14 mouse cellular contexts compared by ENCODE assay signal in the genomic region with DNA sequence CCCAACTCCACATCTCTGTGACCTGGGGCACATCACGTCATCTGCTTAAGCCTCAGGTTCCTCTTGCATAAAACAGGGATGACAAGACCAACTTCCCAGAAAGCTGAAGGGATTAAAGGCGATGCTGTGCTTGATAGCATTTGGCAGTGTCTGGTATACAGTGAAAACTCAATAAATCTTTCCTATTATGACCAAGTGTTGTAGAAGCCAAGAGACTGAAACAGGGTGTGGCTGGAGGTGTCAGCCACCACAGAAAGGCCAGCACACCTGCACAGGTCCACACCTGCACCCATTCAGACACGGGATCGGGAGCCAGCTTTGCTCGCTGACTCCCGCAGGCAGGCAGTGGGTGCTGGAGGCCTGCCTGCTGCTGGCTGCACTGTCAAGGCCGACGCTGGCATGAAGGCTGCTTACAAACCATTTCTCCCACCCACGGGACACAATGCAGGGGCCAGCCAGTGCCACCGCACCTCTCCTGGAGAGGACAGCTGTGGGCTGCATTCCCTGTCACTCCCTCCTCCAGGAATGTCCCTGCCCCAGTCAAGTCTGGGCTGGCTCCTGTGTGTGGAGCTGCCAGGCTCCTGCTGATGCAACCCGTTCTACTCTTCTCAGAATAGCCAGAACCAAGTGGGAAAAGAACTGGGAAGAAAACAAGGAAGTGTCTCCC. TPM values are rescaled to one million over a fixed set of nuclear protein-coding genes. Genes with fewer than 3 reads are reported as not detected.
DNase-seq lines count a peak whose midpoint lies in the region; ATAC-seq lines count a peak whose summit lies in the region.
"Had no signal": no experiment of that assay in that cellular context is flagged by ENCODE, and none has a peak within 500 bp of the region (broad histone marks: within the 10 kb centered on the region; RNA-seq: fewer than 3 reads in every experiment).

No protein-coding gene starts in this region.

- no peak overlapping the region for H3K9ac ChIP-seq in stomach, embryonic 15.5 days
- H3K9ac ChIP-seq: heart, embryonic 12.5 days; midbrain, embryonic 15.5 days had no signal

- H3K27me3 ChIP-seq in stomach, embryonic 15.5 days (replicated peaks): no peaks in the 10 kb centered on the region
- H3K27me3 ChIP-seq: CH12.LX; heart, embryonic 12.5 days; midbrain, embryonic 15.5 days had no signal

- no peak overlapping the region for H3K4me2 ChIP-seq in stomach, embryonic 15.5 days
- H3K4me2 ChIP-seq: heart, embryonic 12.5 days; midbrain, embryonic 15.5 days had no signal

- no peak overlapping the region for H3K4me3 ChIP-seq in stomach, embryonic 15.5 days (replicated peaks)
- H3K4me3 ChIP-seq: heart, embryonic 12.5 days; midbrain, embryonic 15.5 days had no signal

- H3K27ac ChIP-seq in stomach, embryonic 15.5 days: peak overlapping the region; percentile 50; the same call in 1 of the 2 replicates
- H3K27ac ChIP-seq: hindbrain, postnatal 0 days; midbrain, embryonic 15.5 days had no signal

- H3K9me3 ChIP-seq in stomach, embryonic 15.5 days: no peaks in the 10 kb centered on the region
- H3K9me3 ChIP-seq: heart, embryonic 12.5 days; midbrain, embryonic 15.5 days had no signal

- no peak for DNase-seq in frontal cortex, postnatal 36 days (ENCODE audit: low spot score in 2 of 2)
- DNase-seq in ovary, adult 18-20 months (ENCODE audit: low spot score): peak; percentile 25
- DNase-seq in ovary, postnatal 14 days (ENCODE audit: low spot score): no peak
- DNase-seq in adrenal gland, postnatal 36 days: peak; percentile 69 to 73
- DNase-seq in liver: no peak
- DNase-seq: kidney, postnatal 25 days; lung, postnatal 14 days; thymus, adult 18-20 months had no signal

- no peaks in the 10 kb centered on the region for H3K36me3 ChIP-seq in stomach, embryonic 15.5 days
- H3K36me3 ChIP-seq: heart, embryonic 12.5 days; midbrain, embryonic 15.5 days had no signal

- H3K4me1 ChIP-seq in stomach, embryonic 15.5 days: peaks cover 6% of the 10 kb centered on the region; the same call in 1 of the 2 replicates

- ATAC-seq in frontal cortex, adult (ENCODE audit: low TSS enrichment): peak; percentile 70; the same call in 1 of the 2 replicates
- ATAC-seq in stomach, embryonic 15.5 days (ENCODE audit: insufficient read depth, low FRiP score, low read depth): peak; percentile 39; the same call in 1 of the 2 replicates
- ATAC-seq: hindbrain, postnatal 0 days; midbrain, embryonic 15.5 days had no signal

- 77% methylated on average over 11 of the region's 11 CpGs for WGBS in stomach, embryonic 15.5 days

RNA-seq across cellular contexts. Expression of gene Artn, which starts 17.2 kb away (rescaled TPM):
- under 1 TPM in 1 of 2 experiments, not detected in 1; 0.72 TPM for total RNA-seq in adrenal gland, postnatal 36 days (2021)
- 6.9 and 7.0 TPM in 2 replicates for polyA plus RNA-seq in stomach, embryonic 15.5 days (2015; fragmentation: Nextera tagmentation; extraction: Ambion mirVana)
- total RNA-seq: CH12.LX had no signal

RNA-seq across cellular contexts. Expression of gene Ipo13, which starts 32.0 kb away (rescaled TPM):
- total RNA-seq in adrenal gland, postnatal 36 days (2021): 10 to 100 TPM; 41.1 to 45.9 TPM
- 37.5 and 42.9 TPM in 2 replicates for polyA plus RNA-seq in stomach, embryonic 15.5 days (2015; fragmentation: Nextera tagmentation; extraction: Ambion mirVana)

RNA-seq across cellular contexts. Expression of gene Dph2, which starts 54.9 kb away (rescaled TPM):
- 1 to 10 TPM; 9.2 to 9.4 TPM for total RNA-seq in adrenal gland, postnatal 36 days (2021)
- 16.6 and 16.7 TPM in 2 replicates for polyA plus RNA-seq in stomach, embryonic 15.5 days (2015; fragmentation: Nextera tagmentation; extraction: Ambion mirVana)

RNA-seq across cellular contexts. Expression of gene Atp6v0b, which starts 59.6 kb away (rescaled TPM):
- 100 to 1,000 TPM; 215 to 216 TPM for total RNA-seq in adrenal gland, postnatal 36 days (2021)
- 214 and 232 TPM in 2 replicates for polyA plus RNA-seq in stomach, embryonic 15.5 days (2015; fragmentation: Nextera tagmentation; extraction: Ambion mirVana)

Comparison
In these comparisons a context has a peak if more than half of its experiments do, and no peak if none do; other contexts are left out.
1. DNase-seq: peak in ovary, adult 18-20 months (single experiment) and adrenal gland, postnatal 36 days (2 of 2); none in frontal cortex, postnatal 36 days (0 of 2), ovary, postnatal 14 days (single experiment) and liver (single experiment).